Mouse (Mus musculus): ENCODE measurements at regions not wholly inside any gene's neighbourhood (a gene's known extent, or its start where the extent isn't known, plus 50 kb on each side); places are given as distances from the start of the nearest gene placed in this dataset.

DNA sequence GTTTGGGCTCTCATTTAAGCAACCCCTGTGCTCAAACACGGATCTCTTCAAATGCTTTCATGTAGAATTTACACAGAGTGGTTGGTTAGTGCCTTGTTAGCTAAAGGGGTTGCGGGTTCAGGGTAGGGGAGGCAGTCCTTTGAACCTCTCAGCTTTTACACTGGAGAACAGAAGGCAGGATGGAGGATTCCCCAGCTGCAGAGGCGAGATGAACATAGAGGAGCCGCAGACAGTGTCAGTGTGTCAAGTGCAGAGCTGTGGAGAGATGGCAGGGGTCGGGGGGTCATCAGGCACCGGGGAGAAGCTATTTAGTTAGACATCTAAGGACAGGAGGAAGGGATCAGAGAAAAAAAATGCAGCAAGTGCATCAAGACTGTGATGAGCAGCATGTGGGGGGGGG is 60.4 kb upstream of the Cyp1b1 start:
- TF ChIP-seq GATA1 (IDR thresholded peaks at IDR 0.05; ENCODE audit: borderline replicate concordance, low read length) (no peak), FLI1 (IDR thresholded peaks at IDR 0.05; ENCODE audit: low read length) (no peak)

All from megakaryocyte, embryonic 14.5 days (primary cell).